In genomic region chr4:114432742-114433141, GRCm38 (mm10) we compare ENCODE assay signal across 18 mouse cellular contexts. TPM values are rescaled to one million over a fixed set of nuclear protein-coding genes. Genes with fewer than 3 reads are reported as not detected.
"Had no signal": no experiment of that assay in that cellular context is flagged by ENCODE, and none has a peak within 500 bp of the region (broad histone marks: within the 10 kb centered on the region; RNA-seq: fewer than 3 reads in every experiment).

No protein-coding gene starts in this region.

- H3K4me3 ChIP-seq: midbrain, embryonic 12.5 days; myocyte; neural tube, embryonic 13.5 days; neural tube, embryonic 15.5 days had no signal

- H3K27me3 ChIP-seq: midbrain, embryonic 12.5 days; neural tube, embryonic 13.5 days; neural tube, embryonic 15.5 days had no signal

- H3K27ac ChIP-seq: midbrain, embryonic 12.5 days; neural tube, embryonic 13.5 days; neural tube, embryonic 15.5 days had no signal

- H3K9me3 ChIP-seq: midbrain, embryonic 12.5 days; neural tube, embryonic 13.5 days; neural tube, embryonic 15.5 days had no signal

- DNase-seq: lung, adult 18-20 months; lung, embryonic 14.5 days; lung, postnatal 10 days; lung, postnatal 4 days; midbrain, embryonic 14.5 days; retina, postnatal 1 day; right cerebral cortex, adult 18-20 months; right cerebral cortex, postnatal 25 days; right cerebral cortex, postnatal 4 days; spleen, adult 18-20 months; thymus, adult 18-20 months; thymus, postnatal 25 days; thymus, postnatal 4 days had no signal

- H3K4me2 ChIP-seq: lung, embryonic 14.5 days; midbrain, embryonic 12.5 days; neural tube, embryonic 13.5 days; neural tube, embryonic 15.5 days had no signal

- H3K9ac ChIP-seq: lung, embryonic 14.5 days; midbrain, embryonic 12.5 days; neural tube, embryonic 13.5 days; neural tube, embryonic 15.5 days had no signal

- H3K36me3 ChIP-seq: midbrain, embryonic 12.5 days; neural tube, embryonic 13.5 days; neural tube, embryonic 15.5 days had no signal

- H3K4me1 ChIP-seq: midbrain, embryonic 12.5 days; neural tube, embryonic 13.5 days; neural tube, embryonic 15.5 days had no signal

RNA-seq across cellular contexts. Expression of gene Trabd2b, which starts 26.2 kb away (rescaled TPM):
- total RNA-seq: megakaryocyte-erythroid progenitor cell, adult 5-6 weeks had no signal
